Mouse (Mus musculus) T-cell, adult 2 months (primary cell): ENCODE data around the gene Musk.
"Not testable (repeated sequence)": the region's sequence is repeated elsewhere in the genome, so short reads cannot be mapped to it uniquely, and the experiment has no call there.

Source experiments
- DNase-seq: peaks from one replicate; pipeline ENCODE4 v3.0.0; 2022; ENCODE audit warnings: low spot score

Musk gene

GRCm38 (mm10) chr4:58285687-58286086, at the start of gene Musk:
Musk (plus strand) TSS chr4:58285960.
- no peak for DNase-seq

GRCm38 (mm10) chr4:58240416-58240815, 45.3 kb upstream of the Musk start:
- DNase-seq = no peak

DNA sequence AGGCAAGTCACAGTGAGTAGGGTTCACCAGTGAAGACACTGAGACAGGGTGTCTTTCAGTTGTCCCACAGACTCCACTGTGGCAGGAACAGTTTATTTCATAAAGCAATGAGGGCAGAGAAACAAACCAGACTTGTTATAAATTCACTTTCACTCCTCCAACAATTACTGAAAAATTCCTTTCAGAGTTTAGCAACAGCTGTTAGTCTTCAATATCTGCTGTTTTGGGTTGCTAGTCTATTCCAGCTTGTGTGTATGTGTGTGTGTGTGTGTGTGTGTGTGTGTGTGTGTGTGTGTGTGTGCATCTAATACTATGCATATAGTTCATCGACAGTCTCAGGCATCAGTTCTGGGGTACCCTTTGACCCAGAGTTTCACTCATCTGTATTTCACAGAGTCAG, 40.2 kb upstream of the Musk start:
- DNase-seq = no peak

DNA sequence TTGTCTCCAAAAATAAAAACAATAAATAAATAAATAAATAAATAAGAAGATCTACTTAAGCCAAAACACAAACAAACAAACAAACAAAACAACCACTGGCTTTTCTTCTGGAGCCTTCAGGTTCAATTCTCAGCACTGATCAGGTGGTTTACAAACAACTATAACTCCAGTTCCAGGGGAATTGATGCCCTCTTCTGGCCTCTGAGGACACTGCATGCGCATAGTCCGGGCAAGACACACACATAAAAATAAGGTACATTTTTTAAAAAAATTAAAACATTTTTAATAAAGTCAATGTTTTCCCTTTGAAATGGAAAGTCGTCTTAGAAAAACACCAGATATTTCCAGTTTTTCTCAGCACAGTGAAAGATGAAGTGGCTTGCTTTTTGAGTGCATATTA, 33.4 kb upstream of the Musk start:
- DNase-seq = no peak

- no peak for DNase-seq
Measured at GRCm38 (mm10) chr4:58253410-58253809, 32.4 kb upstream of the Musk start.

DNA sequence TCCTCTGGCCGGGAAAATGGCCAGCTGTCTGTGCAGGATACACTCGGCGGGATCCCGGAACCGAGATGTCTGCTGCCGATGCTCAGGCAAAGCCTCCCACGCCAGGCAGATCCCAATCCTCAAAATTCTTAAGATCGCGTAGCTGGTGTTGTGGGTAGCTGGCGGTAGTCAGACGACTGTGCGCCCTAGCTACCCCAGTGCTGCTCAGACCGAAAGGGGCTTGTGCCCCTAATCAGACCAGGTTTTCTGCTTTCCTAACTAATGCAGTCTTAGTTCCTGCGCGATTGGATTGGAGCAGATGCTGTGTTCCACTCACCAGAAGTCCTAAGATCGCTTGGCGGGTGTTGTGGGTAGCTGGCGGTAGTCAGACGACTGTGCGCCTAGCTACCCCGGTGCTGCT, 25.0 kb upstream of the Musk start:
- not testable (repeated sequence) for DNase-seq

DNA sequence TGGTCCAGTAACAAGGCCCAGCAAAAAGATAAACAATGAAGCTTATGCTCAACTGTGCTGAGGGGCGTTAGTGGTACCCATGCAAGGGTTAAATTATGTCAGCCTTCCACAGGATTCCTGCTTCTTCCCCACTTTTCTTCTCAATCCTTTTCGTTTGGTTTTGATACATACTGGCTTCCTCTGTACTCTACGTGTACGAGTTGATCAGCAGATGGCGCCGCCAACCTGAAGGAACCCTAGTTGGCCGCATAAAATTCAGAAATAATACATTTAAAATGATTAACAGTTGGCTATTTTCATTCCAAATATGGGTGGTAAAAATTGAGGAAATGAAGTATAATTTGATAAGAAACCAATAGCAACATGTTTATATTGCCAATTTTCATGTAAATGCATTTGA, 19.5 kb upstream of the Musk start:
- DNase-seq = no peak

DNA sequence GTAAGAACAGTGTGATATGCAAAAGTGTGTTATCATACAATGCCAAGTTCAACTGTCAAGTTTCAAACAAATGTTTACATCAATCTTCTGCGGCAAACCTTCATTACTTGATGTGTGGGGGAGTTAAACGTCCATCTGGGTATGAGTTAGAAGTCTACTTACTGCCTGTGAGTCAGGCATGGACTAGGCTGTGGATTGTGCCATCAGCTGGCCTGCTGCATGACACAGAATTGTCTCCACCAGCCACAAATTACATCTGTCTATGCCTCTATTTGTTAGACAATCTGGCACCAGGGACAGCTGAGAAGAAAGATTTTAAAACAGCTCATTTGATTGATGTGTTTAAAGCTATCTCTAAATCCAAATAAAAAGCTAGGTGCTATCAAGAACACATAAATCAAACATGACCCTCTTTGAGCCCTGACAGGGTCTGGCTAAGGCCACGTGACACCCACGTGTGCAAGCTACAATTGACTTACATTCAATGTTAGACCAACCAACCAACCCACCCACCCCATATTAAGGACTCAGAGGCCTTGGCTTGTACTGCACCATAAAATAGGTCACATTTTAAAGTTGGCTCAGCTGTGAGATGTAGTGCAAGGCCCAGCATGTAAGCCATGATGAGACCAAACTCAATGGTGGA, 16.7 kb upstream of the Musk start:
- no peak for DNase-seq

DNA sequence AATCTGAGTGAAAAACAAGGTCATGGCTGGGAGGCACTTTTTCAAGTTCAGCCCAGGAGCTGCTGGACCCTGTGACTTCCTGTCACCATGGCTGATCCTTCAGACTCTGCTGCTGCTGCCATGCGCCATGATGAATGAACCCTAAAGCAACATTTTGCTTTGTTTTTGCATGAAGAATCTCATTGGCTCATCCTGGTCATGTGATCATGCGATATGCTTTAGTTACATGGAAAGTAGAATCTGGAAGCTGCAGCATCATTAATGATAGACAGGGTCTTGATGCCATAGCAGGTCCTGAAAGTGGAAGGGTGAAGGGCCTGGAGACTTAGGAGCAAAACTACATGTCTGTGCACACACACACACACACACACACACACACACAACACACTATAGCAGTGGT, 15.8 kb upstream of the Musk start:
- no peak for DNase-seq

- no peak for DNase-seq
Measured at GRCm38 (mm10) chr4:58270956-58271355, 14.8 kb upstream of the Musk start.

DNA sequence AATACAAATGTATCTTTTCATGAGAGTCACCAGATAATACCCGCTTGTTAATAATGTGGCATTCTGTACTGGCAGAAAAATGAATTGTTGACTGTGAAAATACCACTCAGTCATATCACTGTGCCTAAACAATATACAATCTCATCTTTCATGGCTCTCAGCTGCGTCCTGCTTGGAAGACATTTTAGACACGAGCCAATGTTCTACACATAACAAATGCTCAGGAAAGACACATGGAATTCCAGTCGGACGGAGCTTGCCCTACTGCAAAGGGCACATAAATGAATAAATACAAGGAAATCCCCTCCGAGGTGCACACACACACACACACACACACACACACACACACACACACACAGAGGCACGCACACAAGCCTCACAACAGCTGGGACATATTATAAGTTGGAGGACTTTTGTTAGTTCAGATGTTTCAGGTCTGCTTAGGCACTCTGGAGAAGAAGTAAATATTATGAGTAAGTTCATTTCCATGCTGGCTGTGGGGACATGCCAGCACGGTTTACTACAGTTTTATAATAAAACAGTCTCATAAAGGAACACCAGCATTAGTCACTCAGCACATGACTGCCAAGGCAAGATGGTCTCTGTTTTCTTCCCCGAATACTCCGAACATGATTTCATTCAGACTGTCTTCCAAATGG, 14.1 kb upstream of the Musk start:
- no peak for DNase-seq

- no peak for DNase-seq
Measured at GRCm38 (mm10) chr4:58275261-58275895, 10.4 kb upstream of the Musk start.

- DNase-seq = no peak
Measured at GRCm38 (mm10) chr4:58278368-58278767, 7.4 kb upstream of the Musk start.

- DNase-seq = no peak
Measured at GRCm38 (mm10) chr4:58280121-58280520, 5.6 kb upstream of the Musk start.

DNA sequence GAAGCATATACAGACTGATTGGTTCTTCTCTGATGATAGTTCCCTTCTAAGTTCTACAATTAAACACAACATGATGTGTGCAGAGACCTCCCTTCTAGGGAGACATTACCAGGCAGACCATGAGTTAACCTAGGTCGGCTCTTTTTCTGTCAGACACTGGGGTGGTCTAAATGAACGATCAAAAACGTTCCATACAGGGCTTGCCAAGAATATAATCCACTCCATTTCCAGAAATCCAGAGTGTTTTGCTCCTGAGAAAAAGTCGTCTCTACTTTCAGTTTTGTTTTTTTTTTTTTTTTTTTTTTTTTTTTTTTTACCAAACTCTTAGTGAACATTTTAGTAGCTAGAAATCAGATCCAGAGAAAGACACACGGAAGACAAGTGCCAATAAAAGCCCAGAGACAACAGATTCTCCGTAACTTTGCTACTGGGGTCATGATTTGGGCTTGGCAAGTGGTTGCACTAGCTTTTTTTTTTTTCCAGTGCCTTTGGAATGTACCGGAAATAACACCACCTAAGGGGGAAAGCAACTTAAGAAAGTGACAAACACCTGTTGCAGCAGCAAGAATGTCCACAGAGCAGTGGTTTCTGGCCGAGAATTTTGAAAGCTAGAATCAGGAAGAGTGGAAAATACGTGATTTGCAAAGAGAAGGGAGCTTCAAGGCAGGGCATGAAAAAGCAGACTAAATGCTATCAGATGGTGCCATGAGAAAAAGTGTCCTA, 769 bp downstream of the Musk start:
- DNase-seq = no peak

DNA sequence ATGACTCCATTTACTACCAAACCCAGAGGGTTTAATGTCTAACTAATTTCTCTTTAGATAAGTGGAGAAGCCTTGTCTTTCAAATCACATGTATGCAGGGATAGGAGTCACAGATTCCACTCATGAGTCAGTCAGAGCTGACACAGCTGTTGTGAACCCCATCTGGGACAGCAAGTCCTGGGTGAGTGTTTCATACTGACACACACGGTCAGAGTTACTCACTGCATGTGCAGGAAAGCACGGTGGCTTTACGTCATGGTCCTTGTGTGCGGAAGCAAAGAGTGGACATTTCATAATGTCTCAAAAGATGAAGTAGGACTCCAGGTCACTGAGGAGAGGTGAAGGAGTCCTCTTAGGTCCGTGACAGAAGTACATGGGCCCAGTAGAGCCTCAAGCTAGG, 3.0 kb downstream of the Musk start:
- DNase-seq = no peak

DNA sequence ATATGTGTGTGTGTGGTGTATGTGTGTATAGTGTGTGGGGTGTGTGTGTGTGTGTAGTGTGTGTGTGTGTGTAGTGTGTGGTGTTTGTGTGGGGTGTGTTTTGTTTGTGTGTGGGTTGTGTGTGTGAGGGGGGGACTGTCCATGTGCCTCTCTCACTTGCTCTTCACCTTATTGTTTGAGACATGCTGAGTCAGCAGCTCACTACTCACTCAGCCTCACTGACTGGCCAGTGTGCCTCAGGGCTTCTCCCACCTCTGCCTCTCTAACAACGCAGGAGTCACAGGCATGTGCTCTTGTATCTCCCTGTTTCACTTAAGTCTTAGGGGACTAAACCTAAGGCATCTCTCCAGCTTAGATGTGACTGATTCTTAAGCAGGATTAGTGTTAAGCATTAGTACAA, 6.1 kb downstream of the Musk start:
- DNase-seq = no peak

GRCm38 (mm10) chr4:58293099-58293498, 7.3 kb downstream of the Musk start:
- no peak for DNase-seq

GRCm38 (mm10) chr4:58303862-58304261, 18.1 kb downstream of the Musk start:
- DNase-seq = no peak

GRCm38 (mm10) chr4:58304564-58304963, 18.8 kb downstream of the Musk start:
- DNase-seq = no peak

DNA sequence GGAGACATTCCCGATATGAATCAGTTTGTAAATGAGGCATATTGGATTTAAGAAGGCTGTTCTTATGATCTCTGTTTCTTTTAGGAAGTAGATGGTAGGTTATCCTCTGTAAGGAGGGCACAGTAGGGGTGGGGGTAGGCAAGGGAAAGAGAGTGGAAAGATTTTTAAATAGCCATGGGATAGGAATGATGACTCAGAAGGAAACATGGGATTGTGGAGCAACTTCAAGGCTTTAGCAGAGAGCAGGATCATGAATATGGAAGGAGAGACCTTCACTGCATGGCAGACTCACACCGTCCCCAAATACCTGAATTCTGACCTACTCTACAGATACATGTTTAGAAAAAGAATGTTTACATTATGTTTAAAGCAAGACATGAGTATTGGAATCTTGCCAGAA, 21.7 kb downstream of the Musk start:
- no peak for DNase-seq

- no peak for DNase-seq
Measured at GRCm38 (mm10) chr4:58313344-58313743, 27.6 kb downstream of the Musk start.

DNA sequence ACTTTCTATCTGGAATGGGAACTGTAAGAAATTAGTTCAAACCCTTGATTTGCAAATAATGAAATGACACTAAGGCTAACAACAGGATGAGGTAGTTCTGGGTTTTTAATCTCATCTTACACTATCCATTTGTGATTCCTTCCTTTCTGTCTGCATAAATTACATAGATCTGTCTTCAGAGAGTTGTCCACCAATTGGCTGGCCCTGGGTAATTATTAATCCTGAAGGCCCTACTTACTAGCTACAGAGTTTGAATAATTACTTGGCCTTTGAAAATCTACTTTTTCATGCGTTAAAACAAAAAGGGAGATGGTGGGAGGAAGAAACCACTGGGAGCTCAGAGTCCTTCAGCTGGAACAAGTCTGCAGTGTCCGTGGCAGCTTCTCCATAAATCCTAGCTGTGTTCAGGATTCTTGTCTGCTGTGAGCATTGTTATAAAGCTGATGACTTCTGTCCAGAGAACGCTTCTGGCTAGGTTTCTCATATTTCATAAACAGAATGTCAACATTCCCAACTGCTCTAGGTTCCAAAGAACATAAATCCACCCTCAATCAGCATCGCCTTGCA, 29.3 kb downstream of the Musk start:
- DNase-seq = no peak
